Mouse (Mus musculus): Measurements from ENCODE around the gene Cdc42se1. TPM values are rescaled to one million over a fixed set of nuclear protein-coding genes. Genes with fewer than 3 reads are reported as not detected.

Cdc42se1 gene
- polyA plus RNA-seq, 1 experiment from 2014 or later, result 60.8 TPM

DNA sequence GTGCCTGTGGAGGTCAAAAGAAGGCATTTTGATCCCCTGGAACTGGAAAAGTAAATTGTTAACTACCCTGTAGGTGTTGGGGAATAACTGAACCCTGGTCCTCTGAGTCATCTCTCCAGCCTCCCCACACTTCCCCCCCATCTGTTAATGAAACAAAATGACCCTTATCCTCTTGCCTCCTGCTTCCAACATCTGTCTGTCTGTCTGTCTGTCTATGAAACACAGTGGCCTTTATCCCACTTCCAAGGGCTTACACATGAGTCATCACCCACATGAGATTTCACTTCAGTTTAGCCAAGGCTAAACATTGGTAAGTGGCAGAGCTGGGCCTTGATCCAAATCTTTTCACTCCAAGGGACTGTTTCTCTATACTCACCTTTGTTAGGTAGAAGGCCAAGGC is 39.3 kb downstream of the Cdc42se1 start:
- Histone ChIP-seq H3K4me3 (no peak overlapping the region), H3K4me1 (replicated peaks) (no peaks in the 10 kb centered on the region), H3K27me3 (no peaks in the 10 kb centered on the region), H3K9me3 (no peaks in the 10 kb centered on the region), H3K27ac (replicated peaks) (no peak overlapping the region), H3K4me2 (no peak overlapping the region), H3K36me3 (peaks cover 65% of the 10 kb centered on the region), H3K9ac (no peak overlapping the region)
- ATAC-seq (ENCODE audit: low read depth), result no peak

DNA sequence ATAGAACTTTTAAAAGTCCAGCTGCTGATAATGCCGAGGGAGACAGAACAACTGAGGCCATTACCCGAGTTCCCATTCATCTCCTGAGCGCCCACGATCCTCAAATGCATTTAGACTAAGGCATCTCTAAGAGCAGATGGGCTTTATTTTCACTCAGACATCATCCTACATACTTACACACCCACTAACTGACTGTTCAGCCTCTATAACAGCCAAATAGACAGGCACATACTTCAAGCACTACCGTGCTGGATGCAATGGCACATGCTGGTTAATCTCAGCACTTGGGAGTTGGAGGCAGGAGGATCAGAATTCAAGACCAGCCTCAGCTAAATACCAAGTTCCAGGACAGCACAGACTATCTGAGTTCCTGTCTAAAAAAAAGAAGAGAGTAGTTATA is 41.3 kb downstream of the Cdc42se1 start:
- Histone ChIP-seq H3K9me3 (no peaks in the 10 kb centered on the region), H3K4me1 (replicated peaks) (no peaks in the 10 kb centered on the region), H3K27me3 (no peaks in the 10 kb centered on the region), H3K4me2 (no peak overlapping the region), H3K4me3 (no peak overlapping the region), H3K36me3 (peaks cover 47% of the 10 kb centered on the region), H3K9ac (no peak overlapping the region), H3K27ac (replicated peaks) (no peak overlapping the region)
- whole genome bisulfite sequencing, result 84% methylated on average over 5 of the region's 5 CpGs
- ATAC-seq (ENCODE audit: low read depth), result no peak

- Histone ChIP-seq H3K9ac (no peak overlapping the region), H3K9me3 (no peaks in the 10 kb centered on the region), H3K4me3 (no peak overlapping the region), H3K27ac (replicated peaks) (no peak overlapping the region), H3K4me1 (replicated peaks) (no peaks in the 10 kb centered on the region), H3K36me3 (peaks cover 40% of the 10 kb centered on the region), H3K4me2 (no peak overlapping the region), H3K27me3 (no peaks in the 10 kb centered on the region)
- no peak for ATAC-seq (ENCODE audit: low read depth)
- WGBS, result 88% methylated on average over 12 of the region's 12 CpGs
Observed at GRCm38 (mm10) chr3:95270766-95271364, 42.3 kb downstream of the Cdc42se1 start.

DNA sequence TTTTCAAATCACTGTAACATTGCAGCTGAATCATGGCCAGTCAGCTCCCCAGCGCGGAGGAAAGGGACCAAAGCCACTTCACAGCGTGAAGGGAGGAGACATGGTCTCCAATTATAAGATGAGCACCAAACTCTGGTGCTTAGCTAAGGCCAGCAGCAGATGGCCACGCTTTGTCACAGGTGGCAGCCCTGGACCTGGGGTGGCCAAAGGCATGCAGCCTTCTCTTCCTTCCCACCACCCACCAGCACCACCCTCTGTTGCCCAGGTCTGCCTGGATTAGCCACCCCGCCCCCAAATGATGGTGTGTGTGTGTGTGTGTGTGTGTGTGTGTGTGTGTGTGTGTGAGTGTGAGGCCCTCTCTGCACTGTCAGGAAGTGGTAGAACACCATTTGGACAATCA is 44.9 kb downstream of the Cdc42se1 start:
- Histone ChIP-seq H3K9ac (no peak overlapping the region), H3K27ac (replicated peaks) (no peak overlapping the region), H3K4me1 (replicated peaks) (no peaks in the 10 kb centered on the region), H3K4me2 (no peak overlapping the region), H3K4me3 (no peak overlapping the region), H3K27me3 (no peaks in the 10 kb centered on the region), H3K36me3 (peaks cover 14% of the 10 kb centered on the region), H3K9me3 (no peaks in the 10 kb centered on the region)
- 81% methylated on average over 5 of the region's 5 CpGs for WGBS
- no peak for ATAC-seq (ENCODE audit: low read depth)

DNA sequence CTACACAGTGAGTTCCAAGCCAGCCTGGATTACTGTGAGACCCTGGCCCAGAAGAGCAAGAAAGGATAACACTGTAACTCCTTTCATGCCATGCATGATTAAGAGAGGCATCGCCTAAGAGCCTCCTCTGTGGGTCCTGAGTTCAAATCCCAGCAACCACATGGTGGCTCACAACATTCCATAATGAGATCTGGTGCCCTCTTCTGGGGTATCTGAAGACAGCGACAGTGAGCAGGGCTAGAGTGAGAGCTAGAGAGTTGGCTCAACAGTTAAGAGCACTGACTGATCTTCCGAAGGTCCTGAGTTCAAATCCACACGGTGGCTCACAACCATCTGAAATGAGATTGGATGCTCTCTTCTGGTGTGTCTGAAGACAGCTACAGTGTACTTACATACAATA is 45.9 kb downstream of the Cdc42se1 start:
- no peaks in the 10 kb centered on the region for H3K27me3 ChIP-seq
- WGBS, result 90% methylated on average over 4 of the region's 4 CpGs
- no peak for ATAC-seq (ENCODE audit: low read depth)

DNA sequence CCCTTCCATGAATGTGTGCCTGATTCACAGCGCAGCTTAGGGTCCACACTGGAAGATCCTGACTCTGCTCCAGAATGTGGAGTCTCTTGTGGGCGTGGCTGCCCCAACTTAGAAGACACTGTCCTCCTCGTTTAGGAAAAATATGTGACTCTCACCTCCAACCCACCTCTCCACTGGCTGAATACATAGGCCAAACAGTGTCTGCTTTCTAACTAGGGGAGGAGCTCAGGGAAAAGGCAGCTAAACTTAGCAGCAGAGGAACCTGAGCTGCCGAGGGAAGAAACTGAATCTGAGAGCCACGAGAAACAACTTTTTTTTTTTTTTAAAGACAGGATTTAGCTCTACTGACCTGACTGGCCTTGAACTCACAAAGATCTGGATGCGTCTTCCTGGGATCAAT is 46.6 kb downstream of the Cdc42se1 start:
- peaks cover 6% of the 10 kb centered on the region; the same call in 1 of the 2 replicates for H3K4me1 ChIP-seq (replicated peaks)
- H3K27me3 ChIP-seq, result no peaks in the 10 kb centered on the region
- no peak overlapping the region for H3K9ac ChIP-seq
- no peak overlapping the region for H3K27ac ChIP-seq (replicated peaks)
- H3K4me2 ChIP-seq, result no peak overlapping the region
- no peaks in the 10 kb centered on the region for H3K9me3 ChIP-seq
- WGBS, result 89% methylated on average over 6 of the region's 6 CpGs
- no peak overlapping the region for H3K4me3 ChIP-seq
- no peaks in the 10 kb centered on the region for H3K36me3 ChIP-seq
- no peak for ATAC-seq (ENCODE audit: low read depth)

More for the DNA sequence above, 45.9 kb downstream of the Cdc42se1 start:
- Histone ChIP-seq H3K9ac (no peak overlapping the region), H3K9me3 (no peaks in the 10 kb centered on the region), H3K36me3 (peaks cover 4% of the 10 kb centered on the region; the same call in 1 of the 2 replicates), H3K4me3 (no peak overlapping the region), H3K4me1 (replicated peaks) (peaks cover under 1% of the 10 kb centered on the region; the same call in 1 of the 2 replicates), H3K4me2 (no peak overlapping the region), H3K27ac (replicated peaks) (no peak overlapping the region)

- H3K36me3 ChIP-seq, result no peaks in the 10 kb centered on the region
- no peak overlapping the region for H3K27ac ChIP-seq (replicated peaks)
- WGBS, result 83% methylated on average over 5 of the region's 5 CpGs
- H3K4me2 ChIP-seq, result no peak overlapping the region
- no peaks in the 10 kb centered on the region for H3K9me3 ChIP-seq
- no peaks in the 10 kb centered on the region for H3K27me3 ChIP-seq
- no peak for ATAC-seq (ENCODE audit: low read depth)
- no peak overlapping the region for H3K4me3 ChIP-seq
- H3K4me1 ChIP-seq (replicated peaks), result peaks cover 14% of the 10 kb centered on the region
- no peak overlapping the region for H3K9ac ChIP-seq
Observed at GRCm38 (mm10) chr3:95276428-95276934, 47.9 kb downstream of the Cdc42se1 start.

GRCm38 (mm10) chr3:95277149-95277551 is 48.6 kb downstream of the Cdc42se1 start:
- no peak for ATAC-seq (ENCODE audit: low read depth)
- no peaks in the 10 kb centered on the region for H3K9me3 ChIP-seq

GRCm38 (mm10) chr3:95280747-95281146 is 52.2 kb downstream of the Cdc42se1 start:
- H3K27ac ChIP-seq (replicated peaks), result peak overlapping the region; percentile 98
- no peaks in the 10 kb centered on the region for H3K36me3 ChIP-seq
- H3K9me3 ChIP-seq, result no peaks in the 10 kb centered on the region
- H3K4me2 ChIP-seq, result peak overlapping the region; percentile 82
- H3K4me3 ChIP-seq, result peak overlapping the region; percentile 76
- no peak for ATAC-seq (ENCODE audit: low read depth)
- H3K27me3 ChIP-seq, result no peaks in the 10 kb centered on the region
- H3K4me1 ChIP-seq (replicated peaks), result peaks cover 41% of the 10 kb centered on the region
- WGBS, result 34% methylated on average over 8 of the region's 8 CpGs
- H3K9ac ChIP-seq, result peak overlapping the region; percentile 90

More at GRCm38 (mm10) chr3:95277149-95277551, 48.6 kb downstream of the Cdc42se1 start:
- WGBS, result 97% methylated on average over 1 of the region's 1 CpGs
- Histone ChIP-seq H3K4me3 (no peak overlapping the region), H3K9ac (no peak overlapping the region), H3K4me2 (no peak overlapping the region), H3K4me1 (replicated peaks) (peaks cover 16% of the 10 kb centered on the region), H3K36me3 (no peaks in the 10 kb centered on the region), H3K27me3 (no peaks in the 10 kb centered on the region), H3K27ac (replicated peaks) (no peak overlapping the region)

DNA sequence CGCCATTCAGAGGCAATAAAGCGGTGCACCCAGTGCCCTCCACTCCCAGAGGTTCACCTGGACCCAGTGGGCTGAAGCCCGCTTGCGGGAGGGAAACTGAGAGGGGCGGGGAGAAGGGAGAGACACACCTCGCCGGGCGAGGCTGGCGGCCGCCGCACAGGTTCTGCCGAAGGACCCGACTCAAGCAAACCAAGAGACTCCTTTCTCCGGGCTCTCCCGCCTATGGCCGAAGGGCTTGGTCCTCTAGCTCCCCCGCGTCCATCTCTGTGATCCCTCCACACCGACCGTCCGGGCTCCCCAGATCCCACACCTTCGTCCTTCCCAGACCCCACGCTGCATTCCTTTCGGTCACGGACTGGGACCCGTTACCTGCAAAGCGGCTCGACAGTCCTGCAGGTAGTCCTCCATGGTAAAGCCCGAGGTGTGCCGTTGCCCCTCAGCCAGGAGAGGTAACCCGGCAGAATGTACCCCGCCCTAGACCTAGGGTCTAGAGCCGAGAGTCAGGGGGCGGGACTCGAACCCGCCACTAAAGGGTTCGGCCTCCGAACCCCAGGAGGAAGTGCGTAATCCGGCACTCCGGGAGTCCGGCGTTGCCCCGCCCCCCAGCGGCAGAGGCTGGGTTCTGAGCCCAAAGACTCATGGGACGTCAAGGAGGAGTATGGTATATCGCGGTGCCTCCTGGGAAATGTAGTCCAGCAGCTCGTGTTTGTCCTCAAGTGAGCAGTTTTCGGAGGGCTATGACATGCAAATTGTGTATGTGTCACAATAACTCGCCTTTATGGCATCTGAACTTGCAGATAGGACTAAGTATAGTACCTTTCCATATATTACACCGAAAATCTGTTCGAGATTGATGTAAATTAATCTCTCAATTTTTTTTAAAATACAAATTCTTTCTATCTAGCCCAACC is 52.9 kb downstream of the Cdc42se1 start, which contains the start of the genes Mindy1 and Prune1:
Gene Mindy1 (plus strand): TSS at position 130 of the 911 bp plus-strand sequence.
Gene Prune1 (minus strand): TSS at position 861 of the 911 bp plus-strand sequence.
- peak; percentile 92 for ATAC-seq (ENCODE audit: low read depth)

DNA sequence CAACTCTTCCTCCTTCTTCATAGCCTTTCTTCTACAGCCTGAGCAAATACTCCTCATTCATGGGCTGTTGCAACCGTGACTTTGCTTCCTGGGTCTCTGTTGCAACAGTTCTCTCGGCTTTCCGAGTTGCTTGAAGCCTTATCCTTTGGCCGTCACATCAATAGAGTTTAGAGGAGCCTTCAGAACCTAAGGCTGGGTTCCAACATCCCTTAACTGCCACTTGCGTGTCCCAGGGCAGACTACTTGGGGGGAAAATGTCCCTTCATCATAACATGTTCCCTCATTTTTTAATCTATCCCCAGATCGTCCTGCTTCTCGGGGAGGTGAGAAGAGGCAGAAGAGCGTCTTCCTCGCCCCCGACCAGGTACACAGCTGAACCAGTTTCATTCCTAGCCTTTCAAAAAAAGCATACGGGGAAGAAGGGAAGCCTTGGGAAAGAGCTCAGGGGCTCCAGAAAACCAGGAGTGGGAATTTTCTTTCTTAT is 53.9 kb downstream of the Cdc42se1 start:
- Histone ChIP-seq H3K4me3 (peak overlapping the region; percentile 76), H3K4me2 (peak overlapping the region; percentile 82), H3K27me3 (no peaks in the 10 kb centered on the region), H3K9ac (peak overlapping the region; percentile 91), H3K36me3 (peaks cover 3% of the 10 kb centered on the region), H3K27ac (replicated peaks) (peak overlapping the region; percentile 98), H3K4me1 (replicated peaks) (peaks cover 44% of the 10 kb centered on the region), H3K9me3 (no peaks in the 10 kb centered on the region)
- WGBS, result under 1% methylated on average over 11 of the region's 11 CpGs
- ATAC-seq (ENCODE audit: low read depth), result peak; percentile 16; the same call in 1 of the 2 replicates

More for the DNA sequence above, 52.9 kb downstream of the Cdc42se1 start, which contains the start of the genes Mindy1 and Prune1:
- WGBS, result 1% methylated on average over 53 of the region's 53 CpGs
- no peaks in the 10 kb centered on the region for H3K36me3 ChIP-seq
- no peaks in the 10 kb centered on the region for H3K9me3 ChIP-seq
- H3K4me2 ChIP-seq, result peak within 1 kb of the TSS; percentile 82
- H3K27me3 ChIP-seq, result no peaks in the 10 kb centered on the region
- peaks cover 44% of the 10 kb centered on the region for H3K4me1 ChIP-seq (replicated peaks)
- peak within 1 kb of the TSS; percentile 76 for H3K4me3 ChIP-seq
- peak within 1 kb of the TSS; percentile 91 for H3K9ac ChIP-seq
- peak within 1 kb of the TSS; percentile 98 for H3K27ac ChIP-seq (replicated peaks)

All from neural tube, embryonic 13.5 days (tissue).